Mouse (Mus musculus): Measurements from ENCODE around the gene Zfp622. TPM values are rescaled to one million over a fixed set of nuclear protein-coding genes. Genes with fewer than 3 reads are reported as not detected.

The Zfp622 gene
- polyA plus RNA-seq, 1 experiment from 2014 or later = 34.8 TPM

- no peak for DNase-seq (ENCODE audit: low spot score)
- Histone ChIP-seq H3K9me3 (ENCODE audit: control insufficient read depth, low read length) (no peaks in the 10 kb centered on the region), H3K27me3 (ENCODE audit: control insufficient read depth, insufficient read depth, low read length) (no peaks in the 10 kb centered on the region), H3K4me2 (replicated peaks; ENCODE audit: low read depth, low read length) (no peak overlapping the region), H3K36me3 (ENCODE audit: control insufficient read depth, insufficient read depth, low read length) (no peaks in the 10 kb centered on the region), H3K27ac (ENCODE audit: low read depth, low read length) (no peak overlapping the region), H3K9ac (ENCODE audit: low read depth, low read length) (no peak overlapping the region), H3K4me3 (ENCODE audit: low read depth, low read length) (no peak overlapping the region), H3K4me1 (replicated peaks; ENCODE audit: control insufficient read depth, insufficient read depth, low read length) (no peaks in the 10 kb centered on the region)
- ATAC-seq (ENCODE audit: low FRiP score) = no peak
- WGBS = 89% methylated on average over 7 of the region's 7 CpGs
Measured at GRCm38 (mm10) chr15:25946482-25946881, 37.7 kb upstream of the Zfp622 start.

DNA sequence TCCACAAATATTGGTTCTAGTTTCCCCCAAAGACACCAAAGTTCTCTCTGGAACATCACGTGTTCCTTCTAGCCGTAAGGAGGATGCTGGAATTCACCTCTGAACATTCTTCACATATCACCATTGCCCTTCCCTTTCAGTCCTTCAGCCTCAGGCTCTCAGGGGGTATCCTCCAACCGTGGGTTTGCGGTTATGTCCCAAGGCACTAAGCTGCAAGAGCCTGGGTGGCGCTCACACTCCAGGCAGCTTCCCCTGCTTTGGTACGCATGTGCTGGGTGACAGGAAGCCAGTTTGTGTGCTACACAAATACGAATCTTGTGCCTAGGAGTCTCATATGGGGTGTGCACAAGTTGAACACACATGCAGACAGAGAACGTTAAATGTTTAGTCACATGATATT lies 36.8 kb upstream of the Zfp622 start:
- Histone ChIP-seq H3K4me2 (replicated peaks; ENCODE audit: low read depth, low read length) (no peak overlapping the region), H3K27ac (ENCODE audit: low read depth, low read length) (no peak overlapping the region), H3K9me3 (ENCODE audit: control insufficient read depth, low read length) (no peaks in the 10 kb centered on the region), H3K4me1 (replicated peaks; ENCODE audit: control insufficient read depth, insufficient read depth, low read length) (no peaks in the 10 kb centered on the region), H3K36me3 (ENCODE audit: control insufficient read depth, insufficient read depth, low read length) (no peaks in the 10 kb centered on the region), H3K9ac (ENCODE audit: low read depth, low read length) (no peak overlapping the region), H3K4me3 (ENCODE audit: low read depth, low read length) (no peak overlapping the region), H3K27me3 (ENCODE audit: control insufficient read depth, insufficient read depth, low read length) (no peaks in the 10 kb centered on the region)
- WGBS = 81% methylated on average over 8 of the region's 8 CpGs
- ATAC-seq (ENCODE audit: low FRiP score) (no peak), DNase-seq (ENCODE audit: low spot score) (no peak)

DNA sequence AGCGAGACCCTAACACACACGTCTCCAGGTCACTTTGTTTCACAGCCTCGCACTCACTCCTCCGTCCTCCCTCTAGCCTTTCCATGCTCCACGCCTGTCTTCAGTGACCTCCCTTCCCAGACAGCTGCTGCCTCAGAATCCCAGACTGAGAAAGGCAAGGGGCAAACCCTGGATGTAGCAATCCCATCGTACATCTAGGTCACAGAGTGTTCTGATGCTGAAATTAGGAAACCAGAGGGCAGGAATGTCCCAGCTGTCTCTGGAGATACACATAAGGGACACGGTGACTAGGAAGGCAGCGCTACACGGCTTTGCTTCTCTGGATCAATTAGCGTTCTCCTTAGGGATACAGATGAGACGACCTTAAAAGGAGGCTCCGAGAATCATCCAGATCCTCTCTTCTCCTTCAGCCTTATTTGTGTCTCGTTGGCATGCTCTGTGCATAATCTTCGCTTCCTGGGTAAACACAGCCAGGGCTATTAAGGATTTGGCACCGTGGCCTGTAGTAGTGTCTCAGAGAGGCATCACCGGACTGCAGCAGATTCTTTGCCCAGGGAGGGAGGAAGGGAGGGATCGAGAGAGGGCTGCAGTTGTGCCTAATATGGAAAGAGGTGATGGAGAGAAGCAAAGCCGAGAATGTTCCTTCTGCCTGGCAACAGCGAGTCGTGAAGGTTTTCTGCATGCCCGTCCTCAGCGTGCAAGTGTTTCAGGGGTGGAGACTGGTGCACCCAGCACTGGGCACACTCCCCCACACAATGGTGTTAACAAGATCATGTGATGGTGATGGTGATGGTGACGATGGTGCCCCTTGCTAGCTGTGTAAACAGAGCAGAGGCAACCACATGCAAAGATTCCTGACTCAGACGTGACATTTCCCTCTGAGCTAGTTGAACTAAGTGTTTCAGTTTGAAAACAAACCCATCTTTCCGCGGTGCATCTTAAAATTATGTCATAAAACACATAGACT lies 35.6 kb upstream of the Zfp622 start:
- no peak for DNase-seq (ENCODE audit: low spot score)
- no peaks in the 10 kb centered on the region for H3K9me3 ChIP-seq (ENCODE audit: control insufficient read depth, low read length)
- ATAC-seq (ENCODE audit: low FRiP score) = no peak
- H3K4me3 ChIP-seq (ENCODE audit: low read depth, low read length) = no peak overlapping the region
- H3K27me3 ChIP-seq (ENCODE audit: control insufficient read depth, insufficient read depth, low read length) = no peaks in the 10 kb centered on the region
- H3K9ac ChIP-seq (ENCODE audit: low read depth, low read length) = no peak overlapping the region
- no peaks in the 10 kb centered on the region for H3K36me3 ChIP-seq (ENCODE audit: control insufficient read depth, insufficient read depth, low read length)
- H3K4me2 ChIP-seq (replicated peaks; ENCODE audit: low read depth, low read length) = no peak overlapping the region
- 85% methylated on average over 26 of the region's 26 CpGs for WGBS
- H3K4me1 ChIP-seq (replicated peaks; ENCODE audit: control insufficient read depth, insufficient read depth, low read length) = no peaks in the 10 kb centered on the region
- H3K27ac ChIP-seq (ENCODE audit: low read depth, low read length) = no peak overlapping the region

GRCm38 (mm10) chr15:25949696-25950095 lies 34.5 kb upstream of the Zfp622 start:
- Histone ChIP-seq H3K9ac (ENCODE audit: low read depth, low read length) (no peak overlapping the region), H3K36me3 (ENCODE audit: control insufficient read depth, insufficient read depth, low read length) (no peaks in the 10 kb centered on the region), H3K9me3 (ENCODE audit: control insufficient read depth, low read length) (no peaks in the 10 kb centered on the region), H3K4me3 (ENCODE audit: low read depth, low read length) (no peak overlapping the region), H3K4me2 (replicated peaks; ENCODE audit: low read depth, low read length) (no peak overlapping the region), H3K27ac (ENCODE audit: low read depth, low read length) (no peak overlapping the region), H3K4me1 (replicated peaks; ENCODE audit: control insufficient read depth, insufficient read depth, low read length) (no peaks in the 10 kb centered on the region), H3K27me3 (ENCODE audit: control insufficient read depth, insufficient read depth, low read length) (no peaks in the 10 kb centered on the region)
- DNase-seq (ENCODE audit: low spot score) (no peak), ATAC-seq (ENCODE audit: low FRiP score) (no peak)
- WGBS = 82% methylated on average over 9 of the region's 9 CpGs

- H3K4me2 ChIP-seq (replicated peaks; ENCODE audit: low read depth, low read length) = no peak overlapping the region
- H3K4me3 ChIP-seq (ENCODE audit: low read depth, low read length) = no peak overlapping the region
- no peaks in the 10 kb centered on the region for H3K9me3 ChIP-seq (ENCODE audit: control insufficient read depth, low read length)
- H3K4me1 ChIP-seq (replicated peaks; ENCODE audit: control insufficient read depth, insufficient read depth, low read length) = no peaks in the 10 kb centered on the region
- no peak overlapping the region for H3K27ac ChIP-seq (ENCODE audit: low read depth, low read length)
- WGBS = 85% methylated on average over 5 of the region's 5 CpGs
- ATAC-seq (ENCODE audit: low FRiP score) = no peak
- H3K27me3 ChIP-seq (ENCODE audit: control insufficient read depth, insufficient read depth, low read length) = no peaks in the 10 kb centered on the region
- H3K36me3 ChIP-seq (ENCODE audit: control insufficient read depth, insufficient read depth, low read length) = no peaks in the 10 kb centered on the region
- H3K9ac ChIP-seq (ENCODE audit: low read depth, low read length) = no peak overlapping the region
- DNase-seq (ENCODE audit: low spot score) = no peak
Measured at GRCm38 (mm10) chr15:25950584-25950983, 33.6 kb upstream of the Zfp622 start.

DNA sequence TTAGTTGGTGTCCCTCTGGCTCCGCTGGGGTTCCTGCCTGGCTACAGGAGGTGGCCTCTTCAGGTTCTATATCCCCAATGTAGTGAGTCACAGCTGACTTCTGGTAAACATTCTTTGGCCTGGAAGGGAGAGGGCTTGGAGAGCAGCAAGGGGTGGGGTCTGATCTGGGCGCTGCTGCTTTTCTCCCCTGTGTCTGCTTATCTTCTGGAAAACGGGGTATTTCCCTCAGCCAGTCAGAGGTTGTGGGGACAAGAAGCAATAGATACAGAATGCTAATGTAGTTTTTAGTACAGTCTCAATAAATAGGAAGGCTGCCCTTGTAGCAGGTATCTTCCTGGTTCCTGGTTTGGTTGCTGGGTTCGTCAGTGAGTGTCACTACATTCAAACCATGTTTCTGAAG lies 33.1 kb upstream of the Zfp622 start:
- Histone ChIP-seq H3K9ac (ENCODE audit: low read depth, low read length) (no peak overlapping the region), H3K4me1 (replicated peaks; ENCODE audit: control insufficient read depth, insufficient read depth, low read length) (no peaks in the 10 kb centered on the region), H3K27me3 (ENCODE audit: control insufficient read depth, insufficient read depth, low read length) (no peaks in the 10 kb centered on the region), H3K36me3 (ENCODE audit: control insufficient read depth, insufficient read depth, low read length) (no peaks in the 10 kb centered on the region), H3K4me3 (ENCODE audit: low read depth, low read length) (no peak overlapping the region), H3K9me3 (ENCODE audit: control insufficient read depth, low read length) (no peaks in the 10 kb centered on the region), H3K27ac (ENCODE audit: low read depth, low read length) (no peak overlapping the region), H3K4me2 (replicated peaks; ENCODE audit: low read depth, low read length) (no peak overlapping the region)
- ATAC-seq (ENCODE audit: low FRiP score) (no peak), DNase-seq (ENCODE audit: low spot score) (no peak)
- WGBS = 87% methylated on average over 4 of the region's 4 CpGs

GRCm38 (mm10) chr15:25956001-25956400 lies 28.2 kb upstream of the Zfp622 start:
- ATAC-seq (ENCODE audit: low FRiP score) (no peak), DNase-seq (ENCODE audit: low spot score) (no peak)
- H3K27ac ChIP-seq (ENCODE audit: low read depth, low read length) = no peak overlapping the region
- WGBS = 85% methylated on average over 5 of the region's 5 CpGs
- no peaks in the 10 kb centered on the region for H3K27me3 ChIP-seq (ENCODE audit: control insufficient read depth, insufficient read depth, low read length)
- no peaks in the 10 kb centered on the region for H3K36me3 ChIP-seq (ENCODE audit: control insufficient read depth, insufficient read depth, low read length)
- H3K4me2 ChIP-seq (replicated peaks; ENCODE audit: low read depth, low read length) = no peak overlapping the region
- no peak overlapping the region for H3K9ac ChIP-seq (ENCODE audit: low read depth, low read length)
- no peaks in the 10 kb centered on the region for H3K9me3 ChIP-seq (ENCODE audit: control insufficient read depth, low read length)
- no peaks in the 10 kb centered on the region for H3K4me1 ChIP-seq (replicated peaks; ENCODE audit: control insufficient read depth, insufficient read depth, low read length)
- no peak overlapping the region for H3K4me3 ChIP-seq (ENCODE audit: low read depth, low read length)

DNA sequence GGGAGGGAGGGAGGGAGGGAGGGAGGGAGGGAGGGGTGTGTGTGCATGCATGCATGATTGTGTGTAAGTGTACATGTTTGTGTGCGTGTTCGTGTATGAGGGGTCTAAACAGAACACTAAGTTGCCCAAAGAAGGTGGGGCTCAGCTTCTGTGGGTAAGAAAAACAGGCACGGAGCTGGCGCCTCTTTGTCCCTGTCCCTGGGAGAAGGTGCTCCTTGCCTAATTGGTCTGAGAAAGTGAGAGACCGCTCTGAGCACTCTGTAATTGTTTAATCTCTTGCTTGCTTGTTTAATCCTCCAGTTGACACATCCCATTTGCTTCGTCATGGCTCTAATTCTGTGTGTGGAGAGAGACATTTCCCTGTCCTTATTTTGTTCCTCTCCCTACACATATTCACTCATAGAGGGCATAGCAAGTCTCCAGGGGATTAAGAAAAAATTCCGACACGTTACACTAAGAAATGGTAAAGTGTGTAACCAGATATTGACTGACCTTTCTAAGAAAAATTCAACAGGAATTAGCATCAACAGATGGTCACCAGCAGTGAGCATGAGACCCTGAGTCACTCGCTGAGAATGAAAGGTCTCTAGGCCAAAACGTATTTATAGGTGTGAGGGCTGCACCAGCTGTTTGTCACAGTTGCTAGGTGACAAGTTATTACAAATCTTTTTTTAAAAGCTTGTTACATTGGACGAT lies 27.6 kb upstream of the Zfp622 start:
- H3K9me3 ChIP-seq (ENCODE audit: control insufficient read depth, low read length) = no peaks in the 10 kb centered on the region
- H3K9ac ChIP-seq (ENCODE audit: low read depth, low read length) = no peak overlapping the region
- no peaks in the 10 kb centered on the region for H3K27me3 ChIP-seq (ENCODE audit: control insufficient read depth, insufficient read depth, low read length)
- 65% methylated on average over 11 of the region's 11 CpGs for WGBS
- no peak overlapping the region for H3K4me2 ChIP-seq (replicated peaks; ENCODE audit: low read depth, low read length)
- ATAC-seq (ENCODE audit: low FRiP score) (no peak), DNase-seq (ENCODE audit: low spot score) (no peak)
- no peak overlapping the region for H3K4me3 ChIP-seq (ENCODE audit: low read depth, low read length)
- no peaks in the 10 kb centered on the region for H3K36me3 ChIP-seq (ENCODE audit: control insufficient read depth, insufficient read depth, low read length)
- H3K4me1 ChIP-seq (replicated peaks; ENCODE audit: control insufficient read depth, insufficient read depth, low read length) = no peaks in the 10 kb centered on the region
- no peak overlapping the region for H3K27ac ChIP-seq (ENCODE audit: low read depth, low read length)

DNA sequence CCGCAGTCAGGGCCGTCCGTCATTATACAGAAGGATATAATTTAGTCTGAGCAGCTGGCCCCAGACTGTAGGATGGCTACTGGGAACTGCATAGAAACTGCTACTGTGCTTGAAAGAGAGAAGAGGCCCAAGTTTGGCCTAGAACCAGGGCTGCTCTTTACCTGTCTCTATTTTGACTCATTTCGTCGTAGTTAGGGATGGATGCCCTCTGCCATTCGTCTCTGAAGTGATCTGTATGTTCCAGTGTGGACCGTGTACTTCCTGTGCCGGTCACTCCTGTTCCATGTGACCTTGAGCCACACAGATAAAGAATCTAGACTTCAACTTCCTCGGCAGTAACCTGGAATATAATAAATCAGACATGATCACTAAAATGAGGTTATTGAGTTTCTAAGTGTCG lies 26.5 kb upstream of the Zfp622 start:
- DNase-seq (ENCODE audit: low spot score) (no peak), ATAC-seq (ENCODE audit: low FRiP score) (no peak)
- Histone ChIP-seq H3K36me3 (ENCODE audit: control insufficient read depth, insufficient read depth, low read length) (no peaks in the 10 kb centered on the region), H3K9ac (ENCODE audit: low read depth, low read length) (no peak overlapping the region), H3K4me2 (replicated peaks; ENCODE audit: low read depth, low read length) (no peak overlapping the region), H3K27ac (ENCODE audit: low read depth, low read length) (no peak overlapping the region), H3K4me1 (replicated peaks; ENCODE audit: control insufficient read depth, insufficient read depth, low read length) (no peaks in the 10 kb centered on the region), H3K9me3 (ENCODE audit: control insufficient read depth, low read length) (no peaks in the 10 kb centered on the region), H3K4me3 (ENCODE audit: low read depth, low read length) (no peak overlapping the region), H3K27me3 (ENCODE audit: control insufficient read depth, insufficient read depth, low read length) (no peaks in the 10 kb centered on the region)
- WGBS = 81% methylated on average over 10 of the region's 10 CpGs
